Mouse (Mus musculus) activated CD4-positive, CD25-positive, alpha-beta regulatory T cell, adult 4 months (primary cell): ENCODE measurements around the gene Chst3. TPM values are rescaled to one million over a fixed set of nuclear protein-coding genes. Genes with fewer than 3 reads are reported as not detected.
"Not testable (repeated sequence)": the region's sequence is repeated elsewhere in the genome, so short reads cannot be mapped to it uniquely, and the experiment has no call there.

Experiments used
- ATAC-seq: one replicate; pipeline ENCODE4 v1.8.0; 2017
- polyA plus RNA-seq, 2 experiments: library from polyadenylated mRNA; unstranded; fragments of 100-300 nt; shearing (Covaris generic); gene quantifications; one replicate each; pipeline ENCODE4 v1.2.1; 2017

Chst3 gene
- polyA plus RNA-seq, 2 experiments from 2014 or later, result 0.45 TPM; not detected in 1

- ATAC-seq, result no peak
Measured at GRCm38 (mm10) chr10:60196971-60197370, 22.1 kb downstream of the Chst3 start.

DNA sequence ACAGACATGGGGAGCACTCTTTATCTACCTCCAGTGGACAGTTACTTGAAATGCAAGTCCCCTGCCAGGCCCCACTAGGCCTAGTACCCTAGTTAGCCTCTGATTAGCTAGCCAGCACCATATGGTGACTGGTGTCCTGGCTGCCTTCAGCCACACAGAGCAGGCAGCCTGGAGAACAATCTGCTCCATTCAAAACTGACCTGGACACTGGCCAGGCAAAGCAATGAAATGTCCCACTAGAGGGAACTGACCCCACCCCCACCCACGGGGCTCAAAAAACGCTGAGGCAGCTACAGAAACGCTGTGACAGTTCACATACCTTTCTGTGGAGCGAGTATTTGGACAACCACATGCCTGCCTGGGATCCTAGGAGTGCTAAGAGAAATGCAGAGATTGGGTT, 24.0 kb downstream of the Chst3 start:
- ATAC-seq, result no peak

GRCm38 (mm10) chr10:60193532-60194423, 25.3 kb downstream of the Chst3 start:
- no peak for ATAC-seq

GRCm38 (mm10) chr10:60191796-60192195, 27.3 kb downstream of the Chst3 start:
- no peak for ATAC-seq

GRCm38 (mm10) chr10:60189534-60190186, 29.4 kb downstream of the Chst3 start:
- no peak for ATAC-seq

- no peak for ATAC-seq
Measured at GRCm38 (mm10) chr10:60186191-60186945, 32.7 kb downstream of the Chst3 start.

- ATAC-seq, result no peak
Measured at GRCm38 (mm10) chr10:60185023-60185709, 33.9 kb downstream of the Chst3 start.

- not testable (repeated sequence) for ATAC-seq
Measured at GRCm38 (mm10) chr10:60175306-60175705, 43.8 kb downstream of the Chst3 start.

GRCm38 (mm10) chr10:60174506-60174905, 44.6 kb downstream of the Chst3 start:
- no peak for ATAC-seq

DNA sequence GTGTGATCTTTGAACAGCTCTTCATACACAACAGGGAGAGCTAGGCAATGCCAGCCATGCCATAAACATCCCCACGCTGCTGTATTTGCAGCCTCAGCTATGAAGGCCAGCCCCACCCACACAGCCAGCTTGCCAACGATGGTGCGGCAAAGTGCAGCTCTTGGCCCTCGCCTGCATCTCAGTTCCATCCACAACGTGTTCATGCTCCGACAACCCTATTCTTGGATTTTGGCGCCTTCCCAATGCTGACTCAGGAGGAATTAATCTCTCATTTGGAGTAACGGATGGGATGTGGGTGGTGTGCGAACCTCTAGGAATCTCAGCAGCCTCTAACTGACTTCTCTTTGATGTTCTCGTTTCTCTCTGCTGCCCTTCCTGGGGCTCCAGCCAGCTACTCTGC, 46.0 kb downstream of the Chst3 start:
- no peak for ATAC-seq

DNA sequence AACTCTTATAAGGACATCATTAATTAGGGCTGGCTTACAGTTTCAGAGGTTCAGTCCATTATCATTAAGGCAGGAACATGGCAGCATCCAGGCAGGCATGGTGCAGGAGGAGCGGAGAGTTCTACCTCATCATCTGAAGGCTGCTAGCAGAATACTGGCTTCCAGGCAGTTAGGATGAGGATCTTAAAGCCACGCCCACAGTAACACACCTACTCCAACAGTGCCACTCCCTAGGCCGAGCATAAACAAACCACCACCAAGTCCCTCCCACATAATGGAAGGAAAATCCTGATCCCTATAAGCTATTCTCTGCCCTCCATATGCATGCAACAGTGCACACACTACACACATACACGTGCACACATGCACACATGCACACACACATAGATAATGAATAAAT, 46.8 kb downstream of the Chst3 start:
- no peak for ATAC-seq

DNA sequence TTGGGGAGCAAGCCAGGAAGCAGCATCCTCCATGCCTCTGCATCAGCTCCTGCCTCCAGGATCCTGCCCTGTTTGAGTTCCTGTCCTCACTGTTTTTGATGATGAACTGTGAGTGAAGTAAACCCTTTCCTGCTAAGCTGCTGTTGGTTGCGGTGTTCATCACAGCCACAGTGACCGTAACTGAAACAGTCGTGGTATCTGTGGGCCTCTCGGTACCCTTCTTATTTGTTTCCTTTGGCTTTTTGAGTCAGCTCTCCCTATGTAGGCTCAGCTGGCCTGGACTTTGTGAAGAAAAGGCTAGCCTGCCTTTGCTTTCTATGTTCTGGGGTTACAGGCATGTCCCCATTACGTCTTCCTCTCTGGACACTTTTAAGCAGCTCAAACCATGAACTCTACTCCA, 47.7 kb downstream of the Chst3 start:
- no peak for ATAC-seq

GRCm38 (mm10) chr10:60170326-60171089, 48.6 kb downstream of the Chst3 start:
- no peak for ATAC-seq

DNA sequence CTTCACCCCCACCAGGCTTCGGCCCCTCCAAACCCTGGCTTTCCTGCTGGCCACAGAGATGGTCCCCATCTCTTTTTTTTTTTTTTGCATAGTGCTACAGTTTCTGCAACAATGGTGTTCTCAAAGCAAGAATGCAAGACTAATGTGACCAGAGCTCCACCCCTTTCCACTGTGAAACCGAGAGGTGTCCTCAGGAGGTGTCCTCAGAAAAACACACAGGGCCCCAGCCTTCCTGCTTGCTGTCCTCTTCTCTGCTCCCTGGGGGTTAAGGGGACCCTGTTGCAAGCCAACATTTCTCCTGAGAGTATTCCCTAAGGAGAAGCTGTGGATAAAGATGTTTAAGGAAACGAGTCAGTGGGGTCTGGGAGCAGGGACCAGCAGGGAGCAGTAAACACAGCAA, 50.1 kb downstream of the Chst3 start:
- no peak for ATAC-seq

GRCm38 (mm10) chr10:60168306-60168705, 50.8 kb downstream of the Chst3 start:
- ATAC-seq, result no peak

DNA sequence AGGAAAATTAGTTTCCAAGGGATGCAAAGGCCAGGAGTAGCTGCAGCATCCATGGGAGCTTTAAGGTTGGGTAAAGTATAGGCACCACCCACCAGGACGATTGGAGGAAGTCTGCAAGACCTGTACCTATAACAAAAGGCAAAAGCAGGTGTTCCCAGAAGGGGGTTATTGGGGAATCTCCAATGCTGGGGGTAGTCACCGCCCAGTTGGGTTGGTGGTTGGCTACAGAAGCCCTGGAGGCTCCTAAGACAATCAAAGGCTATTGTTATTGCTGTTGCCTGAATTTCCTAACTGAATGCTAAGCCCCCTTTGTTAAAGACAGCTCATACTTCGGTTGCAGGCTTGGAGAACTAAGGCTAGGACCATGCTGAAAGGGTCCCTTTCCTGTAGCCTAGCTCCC, 53.0 kb downstream of the Chst3 start:
- no peak for ATAC-seq

DNA sequence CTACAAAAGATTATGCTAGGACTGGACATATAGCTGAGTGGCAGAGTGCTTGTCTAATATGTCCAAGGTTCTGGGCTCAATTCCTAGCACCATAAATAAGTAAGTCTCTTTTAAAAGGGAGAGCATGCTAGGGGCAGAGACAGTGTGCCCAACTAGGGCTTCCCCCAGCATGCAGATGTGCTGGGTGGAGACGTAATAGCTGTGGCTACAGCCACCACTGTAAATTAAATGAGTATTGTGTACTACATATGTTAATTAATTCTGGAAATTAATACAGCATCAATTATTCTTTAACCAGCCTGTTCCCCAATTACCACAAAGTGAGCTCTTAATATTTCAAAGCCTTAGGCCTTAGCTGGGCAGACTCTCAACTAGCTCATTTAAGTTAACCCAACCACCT, 54.2 kb downstream of the Chst3 start:
- ATAC-seq, result no peak

DNA sequence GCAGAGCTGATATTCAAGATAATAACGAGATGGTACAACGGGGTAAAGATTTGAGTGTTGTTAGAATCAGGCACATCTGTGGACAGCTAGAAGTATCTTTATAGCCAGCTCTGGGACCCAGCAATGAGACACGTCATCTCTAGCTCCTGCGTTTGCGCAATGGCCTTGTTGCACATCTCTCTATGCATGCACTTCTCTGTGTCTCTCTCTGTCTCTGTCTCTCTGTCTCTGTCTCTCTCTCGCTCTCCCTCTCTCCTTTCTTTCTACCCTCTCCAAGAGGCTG, 56.1 kb downstream of the Chst3 start:
- ATAC-seq, result no peak

- ATAC-seq, result not testable (repeated sequence)
Measured at GRCm38 (mm10) chr10:60162184-60162972, 56.7 kb downstream of the Chst3 start.

DNA sequence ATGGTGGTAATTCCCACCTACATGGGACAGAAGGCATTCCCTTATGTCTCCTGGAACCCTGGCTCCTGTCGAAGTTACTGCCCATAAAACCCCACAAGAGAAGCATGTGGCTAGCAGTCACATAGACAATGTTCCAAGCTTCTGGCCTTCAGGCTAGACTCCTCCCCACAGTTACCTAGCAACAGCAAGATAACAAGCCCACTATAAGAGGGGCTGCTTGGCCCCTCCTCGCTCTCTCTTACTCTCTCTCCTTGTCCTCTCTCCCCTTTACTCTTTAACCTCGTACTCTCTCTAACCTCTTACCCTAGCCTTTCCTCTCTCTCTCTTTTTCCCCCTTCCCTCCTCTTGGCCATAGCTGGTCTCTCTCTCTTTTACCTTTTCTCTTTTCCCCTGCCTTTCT, 57.7 kb downstream of the Chst3 start:
- ATAC-seq, result not testable (repeated sequence)

- ATAC-seq, result no peak
Measured at GRCm38 (mm10) chr10:60158144-60158543, 60.9 kb downstream of the Chst3 start.
